Mouse (Mus musculus) spleen, adult 10 weeks (tissue): ENCODE measurements around the gene Ano1. TPM values are rescaled to one million over a fixed set of nuclear protein-coding genes. Genes with fewer than 3 reads are reported as not detected.

Experiments used
- polyA plus RNA-seq: library from polyadenylated mRNA; stranded (reverse); fragments of 350-450 nt; fragmentation: Illumina TruSeq; extraction: RNeasy Lipid Tissue Mini Kit (QIAGEN cat#74804); gene quantifications from one replicate; pipeline ENCODE4 v1.2.3, GENCODE M21; 2015; ENCODE audit warnings: low replicate concordance; ENCODE audit not compliant: insufficient read depth

Ano1 gene
- 7.7 TPM for polyA plus RNA-seq

DNA sequence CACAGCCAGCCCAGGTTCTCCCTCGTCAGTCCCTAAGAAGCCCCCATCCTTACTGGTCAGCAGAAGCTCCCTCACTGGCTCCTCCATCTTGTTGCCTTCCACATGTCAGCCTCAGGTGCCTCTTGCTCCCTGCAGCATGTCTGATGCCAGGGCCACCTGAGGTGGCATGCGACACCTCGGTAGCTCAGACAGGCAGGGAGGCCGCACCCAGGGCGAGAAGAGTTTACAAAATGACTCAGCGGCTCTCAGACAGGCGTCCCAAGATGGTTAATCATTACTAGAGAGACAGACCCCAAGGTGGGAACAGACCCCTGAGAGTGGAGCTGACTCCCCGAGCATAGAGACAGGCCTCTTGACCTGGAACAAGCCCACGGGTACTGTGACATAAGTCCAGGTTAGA is at the start of gene Ano1:
Gene Ano1, minus strand, starts transcription at position 142 of the 400 bp plus-strand sequence.

GRCm38 (mm10) chr7:144582284-144582980 is 169.3 kb downstream of the Ano1 start, which contains the start of gene Fadd:
Gene Fadd, minus strand, starts transcription at chr7:144582463.

DNA sequence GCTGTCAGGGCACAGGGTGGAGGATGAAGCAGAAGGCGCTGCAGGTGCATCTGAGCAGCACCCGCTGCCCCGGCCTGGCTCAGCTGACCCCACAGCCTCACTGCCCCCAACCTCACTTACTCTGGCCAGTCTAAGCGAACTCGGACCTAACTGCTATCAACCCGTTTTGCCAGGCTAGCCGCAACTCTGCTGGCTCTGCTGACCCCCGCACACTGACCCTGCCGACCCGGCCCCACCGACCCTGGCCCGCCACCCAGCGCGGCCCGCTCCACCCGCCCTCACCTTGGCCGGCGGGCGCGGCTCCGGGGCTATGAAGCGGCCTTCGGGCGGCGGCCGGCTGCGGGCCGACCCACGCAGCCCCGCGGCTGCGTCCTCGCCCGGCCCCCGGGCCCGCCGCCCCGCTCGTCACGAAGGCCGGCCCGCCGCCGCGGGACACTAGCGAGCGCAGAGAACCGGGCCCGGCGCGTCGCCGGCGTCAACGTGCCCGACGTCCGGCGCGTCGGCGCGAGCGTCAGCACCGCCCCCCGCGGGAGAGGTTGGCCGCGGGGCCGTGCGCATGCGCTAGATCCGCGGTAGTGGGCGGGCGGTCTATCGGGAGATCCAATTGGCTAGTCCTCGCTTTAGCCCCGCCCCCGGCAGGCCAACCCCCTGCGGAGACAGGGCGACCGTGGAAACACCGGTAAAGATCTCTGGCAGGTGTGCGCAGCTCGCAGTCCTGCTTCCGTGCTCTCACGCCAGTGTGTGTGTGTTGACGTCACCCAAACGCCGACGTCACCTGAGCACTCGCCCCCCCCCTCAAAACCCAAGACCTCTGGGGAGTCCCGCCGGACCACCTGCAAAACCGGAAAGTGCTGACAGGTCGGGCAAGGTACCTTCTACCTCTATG is 198.3 kb downstream of the Ano1 start, which contains the start of gene Ppfia1:
Gene Ppfia1, minus strand, starts transcription at position 493 of the 886 bp plus-strand sequence.

Other genes with a start within 250 kb of the Ano1 start
- 60.1 TPM for gene Ppfia1, start 198.2 kb downstream of the Ano1 start, polyA plus RNA-seq
- gene Fadd, start 169.5 kb downstream of the Ano1 start, polyA plus RNA-seq = 7.7 TPM
- not detected for gene Fgf3, start 86.1 kb upstream of the Ano1 start, polyA plus RNA-seq
- not detected for gene Fgf4, start 95.4 kb upstream of the Ano1 start, polyA plus RNA-seq
- gene Fgf15, start 144.6 kb upstream of the Ano1 start, polyA plus RNA-seq = not detected
- gene LTO1, start 163.1 kb upstream of the Ano1 start, polyA plus RNA-seq = 24.7 TPM
- gene Ccnd1, start 188.0 kb upstream of the Ano1 start, polyA plus RNA-seq = 53.0 TPM